Mouse (Mus musculus): ENCODE measurements at regions not wholly inside any gene's neighbourhood (a gene's known extent, or its start where the extent isn't known, plus 50 kb on each side); places are given as distances from the start of the nearest gene placed in this dataset.

- no peak for TF ChIP-seq CTCF (IDR thresholded peaks at IDR 0.05; ENCODE audit: extremely low read depth, insufficient read length, insufficient replicate concordance, low read depth, low read length)
- TF ChIP-seq POLR2A (IDR thresholded peaks at IDR 0.05; ENCODE audit: low read depth, low read length) = no peak
Observed at GRCm38 (mm10) chr13:82276001-82276400, 493.1 kb downstream of the Cetn3 start.
